23 mouse cellular contexts compared by ENCODE assay signal in the genomic region with DNA sequence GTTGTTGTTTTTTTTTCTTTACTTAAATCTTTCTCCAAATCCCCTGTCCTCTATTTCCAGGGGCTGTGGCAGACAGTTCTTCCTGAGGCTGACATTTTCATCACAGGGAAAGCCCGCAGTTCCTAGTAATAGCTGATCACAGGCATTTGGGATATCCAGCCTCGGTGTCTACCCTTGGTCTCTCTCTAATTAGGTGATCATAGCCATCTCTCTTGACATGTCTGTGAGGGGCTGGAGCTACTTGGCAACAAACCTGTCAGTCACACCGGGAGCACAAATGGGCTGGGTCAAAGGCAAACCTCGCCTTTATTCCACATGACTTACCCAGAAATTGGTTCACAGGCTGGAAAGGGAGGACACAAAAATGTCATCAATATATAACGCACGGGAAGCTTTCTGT.
DNase-seq lines count a peak whose midpoint lies in the region; ATAC-seq and TF ChIP-seq lines count a peak whose summit lies in the region.
"Had no signal": no experiment of that assay in that cellular context is flagged by ENCODE, and none has a peak within 500 bp of the region (broad histone marks: within the 10 kb centered on the region; RNA-seq: fewer than 3 reads in every experiment).

No protein-coding gene starts in this region.

- no peak overlapping the region for H3K4me3 ChIP-seq in hindbrain, postnatal 0 days (ENCODE audit: low read length)
- H3K4me3 ChIP-seq in hindbrain, embryonic 10.5 days = no peak overlapping the region
- H3K4me3 ChIP-seq in midbrain, postnatal 0 days (ENCODE audit: low read depth, low read length) = no peak overlapping the region
- H3K4me3 ChIP-seq in midbrain, embryonic 13.5 days (replicated peaks) = no peak overlapping the region
- H3K4me3 ChIP-seq: embryonic facial prominence, embryonic 10.5 days; embryonic facial prominence, embryonic 13.5 days; erythroblast, embryonic 14.5 days; forebrain, embryonic 12.5 days; forebrain, embryonic 15.5 days; heart, adult 2 months; hindbrain, embryonic 13.5 days had no signal

- peak; percentile 21 to 27 for DNase-seq in cerebellum, postnatal 10 days
- DNase-seq in cerebellum, postnatal 14 days = no peak
- DNase-seq in hindbrain, postnatal 0 days (ENCODE audit: low spot score) = peak; percentile 20
- no peak for DNase-seq in hindbrain, embryonic 10.5 days (ENCODE audit: low spot score)
- peak; percentile 13 for DNase-seq in midbrain, postnatal 0 days (ENCODE audit: low spot score)
- DNase-seq: adrenal gland, postnatal 10 days; adrenal gland, postnatal 36 days; cerebellum, adult 11 months; cerebellum, adult 2 months; cerebellum, adult 9-11 months; gastrocnemius, postnatal 25 days; heart, adult 2 months had no signal

- TF ChIP-seq CTCF in hindbrain, postnatal 0 days (IDR thresholded peaks at IDR 0.05; ENCODE audit: low read depth) = no peak
- TF ChIP-seq CTCF in midbrain, postnatal 0 days (IDR thresholded peaks at IDR 0.05) = no peak

- no peak overlapping the region for H3K4me2 ChIP-seq in hindbrain, postnatal 0 days (ENCODE audit: low read depth, low read length)
- no peak overlapping the region for H3K4me2 ChIP-seq in midbrain, postnatal 0 days (ENCODE audit: low read depth, low read length, poor library complexity, severe bottlenecking)
- no peak overlapping the region for H3K4me2 ChIP-seq in midbrain, embryonic 13.5 days (replicated peaks)
- H3K4me2 ChIP-seq: embryonic facial prominence, embryonic 13.5 days; forebrain, embryonic 12.5 days; forebrain, embryonic 15.5 days; heart, embryonic 11.5 days; hindbrain, embryonic 13.5 days had no signal

- no peak overlapping the region for H3K9ac ChIP-seq in hindbrain, postnatal 0 days (replicated peaks; ENCODE audit: low read length)
- no peak overlapping the region for H3K9ac ChIP-seq in midbrain, postnatal 0 days (replicated peaks; ENCODE audit: low read length, poor library complexity, severe bottlenecking)
- H3K9ac ChIP-seq in midbrain, embryonic 13.5 days (replicated peaks) = no peak overlapping the region
- H3K9ac ChIP-seq: embryonic facial prominence, embryonic 13.5 days; forebrain, embryonic 12.5 days; forebrain, embryonic 15.5 days; hindbrain, embryonic 13.5 days had no signal

- H3K9me3 ChIP-seq in hindbrain, postnatal 0 days (ENCODE audit: low read length) = no peaks in the 10 kb centered on the region
- H3K9me3 ChIP-seq in hindbrain, embryonic 10.5 days = no peaks in the 10 kb centered on the region
- no peaks in the 10 kb centered on the region for H3K9me3 ChIP-seq in midbrain, postnatal 0 days (ENCODE audit: low read length)
- no peaks in the 10 kb centered on the region for H3K9me3 ChIP-seq in midbrain, embryonic 13.5 days
- H3K9me3 ChIP-seq: embryonic facial prominence, embryonic 10.5 days; embryonic facial prominence, embryonic 13.5 days; forebrain, embryonic 12.5 days; forebrain, embryonic 15.5 days; hindbrain, embryonic 13.5 days had no signal

- ATAC-seq in hindbrain, postnatal 0 days = no peak
- no peak for ATAC-seq in midbrain, postnatal 0 days (ENCODE audit: low FRiP score)
- ATAC-seq in midbrain, embryonic 13.5 days = no peak
- no peak for ATAC-seq in activated CD4-positive, CD25-positive, alpha-beta regulatory T cell, adult 4 months
- ATAC-seq: forebrain, embryonic 15.5 days; hindbrain, embryonic 16.5 days; inflammation-experienced regulatory T-cells, adult 6 months had no signal

- no peaks in the 10 kb centered on the region for H3K4me1 ChIP-seq in hindbrain, postnatal 0 days (ENCODE audit: insufficient read depth, low read length)
- peaks cover 9% of the 10 kb centered on the region; the same call in 1 of the 2 replicates for H3K4me1 ChIP-seq in hindbrain, embryonic 10.5 days (replicated peaks)
- no peaks in the 10 kb centered on the region for H3K4me1 ChIP-seq in midbrain, postnatal 0 days (ENCODE audit: insufficient read depth, low read length)
- no peaks in the 10 kb centered on the region for H3K4me1 ChIP-seq in midbrain, embryonic 13.5 days (replicated peaks)
- H3K4me1 ChIP-seq: forebrain, embryonic 12.5 days; forebrain, embryonic 15.5 days; hindbrain, embryonic 13.5 days had no signal

- WGBS in hindbrain, postnatal 0 days = 41% methylated on average over 6 of the region's 6 CpGs
- 71% methylated on average over 6 of the region's 6 CpGs for WGBS in hindbrain, embryonic 10.5 days
- WGBS in midbrain, postnatal 0 days = 58% methylated on average over 6 of the region's 6 CpGs
- 58% methylated on average over 6 of the region's 6 CpGs for WGBS in midbrain, embryonic 13.5 days

- no peaks in the 10 kb centered on the region for H3K27me3 ChIP-seq in hindbrain, postnatal 0 days (ENCODE audit: insufficient read depth, low read length)
- H3K27me3 ChIP-seq in hindbrain, embryonic 10.5 days (ENCODE audit: insufficient read depth, poor library complexity, severe bottlenecking) = no peaks in the 10 kb centered on the region
- no peaks in the 10 kb centered on the region for H3K27me3 ChIP-seq in midbrain, postnatal 0 days (ENCODE audit: insufficient read depth, low read length)
- H3K27me3 ChIP-seq in midbrain, embryonic 13.5 days = no peaks in the 10 kb centered on the region
- H3K27me3 ChIP-seq: embryonic facial prominence, embryonic 13.5 days; forebrain, embryonic 12.5 days; forebrain, embryonic 15.5 days; hindbrain, embryonic 13.5 days had no signal

- H3K27ac ChIP-seq in hindbrain, postnatal 0 days = no peak overlapping the region
- H3K27ac ChIP-seq in hindbrain, embryonic 10.5 days = no peak overlapping the region
- no peak overlapping the region for H3K27ac ChIP-seq in midbrain, postnatal 0 days (ENCODE audit: low read depth, low read length)
- no peak overlapping the region for H3K27ac ChIP-seq in midbrain, embryonic 13.5 days
- H3K27ac ChIP-seq: embryonic facial prominence, embryonic 10.5 days; embryonic facial prominence, embryonic 13.5 days; forebrain, embryonic 12.5 days; forebrain, embryonic 15.5 days; heart, adult 2 months; hindbrain, embryonic 13.5 days had no signal

- no peaks in the 10 kb centered on the region for H3K36me3 ChIP-seq in hindbrain, postnatal 0 days (ENCODE audit: insufficient read depth, low read length)
- H3K36me3 ChIP-seq in hindbrain, embryonic 10.5 days = no peaks in the 10 kb centered on the region
- no peaks in the 10 kb centered on the region for H3K36me3 ChIP-seq in midbrain, postnatal 0 days (ENCODE audit: insufficient read depth, low read length)
- no peaks in the 10 kb centered on the region for H3K36me3 ChIP-seq in midbrain, embryonic 13.5 days
- H3K36me3 ChIP-seq: embryonic facial prominence, embryonic 10.5 days; embryonic facial prominence, embryonic 13.5 days; forebrain, embryonic 12.5 days; forebrain, embryonic 15.5 days; hindbrain, embryonic 13.5 days had no signal

Comparison
In these comparisons a context has a peak if more than half of its experiments do, and no peak if none do; other contexts are left out.
1. DNase-seq: peak in cerebellum, postnatal 10 days (2 of 2), hindbrain, postnatal 0 days (single experiment) and midbrain, postnatal 0 days (single experiment); none in cerebellum, postnatal 14 days (0 of 2) and hindbrain, embryonic 10.5 days (single experiment).